Mouse (Mus musculus): ENCODE data around the gene Micall2. TPM values are rescaled to one million over a fixed set of nuclear protein-coding genes. Genes with fewer than 3 reads are reported as not detected.

Gene Micall2
- 10 to 100 TPM; 34.4 to 36.1 TPM for polyA plus RNA-seq (2012; fragmentation: generic; extraction: Trizol)

GRCm38 (mm10) chr5:139735677-139736503 lies at the start of gene Micall2:
TSS of gene Micall2 (minus strand) at chr5:139736336.

GRCm38 (mm10) chr5:139775216-139775926 lies 39.2 kb upstream of the Micall2 start, which contains the start of gene Ints1:
TSS of gene Ints1 (minus strand) at chr5:139775674.

Other genes starting within 250 kb of the Micall2 start
- not detected for gene Uncx, start 192.8 kb downstream of the Micall2 start, polyA plus RNA-seq (2012; fragmentation: generic; extraction: Trizol)
- 10 to 100 TPM; 57.0 to 83.2 TPM for gene Ints1, start 39.3 kb upstream of the Micall2 start, polyA plus RNA-seq (2012; fragmentation: generic; extraction: Trizol)
- 1 to 10 TPM; 2.1 to 7.6 TPM for gene Mafk, start 55.2 kb upstream of the Micall2 start, polyA plus RNA-seq (2012; fragmentation: generic; extraction: Trizol)
- 1 to 10 TPM in 1 of 2 experiments, under 1 TPM in 1; 0.18 to 3.4 TPM for gene Tmem184a, start 83.6 kb upstream of the Micall2 start, polyA plus RNA-seq (2012; fragmentation: generic; extraction: Trizol)
- not detected for gene Gm26938, start 90.1 kb upstream of the Micall2 start, polyA plus RNA-seq (2012; fragmentation: generic; extraction: Trizol)
- gene Psmg3, start 90.5 kb upstream of the Micall2 start, polyA plus RNA-seq (2012; fragmentation: generic; extraction: Trizol) = 10 to 100 TPM; 45.8 to 49.5 TPM
- gene Elfn1, start 171.6 kb upstream of the Micall2 start, polyA plus RNA-seq (2012; fragmentation: generic; extraction: Trizol) = under 1 TPM in 1 of 2 experiments, not detected in 1; under 0.01 TPM

Data from C3H10T1/2 (cell line).